Mouse (Mus musculus) erythroblast, adult 5-6 weeks (primary cell): ENCODE measurements around the gene Slc46a2. TPM values are rescaled to one million over a fixed set of nuclear protein-coding genes. Genes with fewer than 3 reads are reported as not detected.

Source experiments
- ATAC-seq: replicated peaks from 2 replicates; pipeline ENCODE4 v1.8.0; 2016; ENCODE audit warnings: moderate number of reproducible peaks, mild to moderate bottlenecking, moderate TSS enrichment, inconsistent platforms; ENCODE audit not compliant: poor library complexity, low FRiP score, severe bottlenecking
- total RNA-seq, 2 experiments: library from RNA; stranded (forward) in 1 of 2; stranded (reverse) in 1 of 2; fragments of 150-400 nt in 1 of 2; fragments of 200-764, 138-1000 nt in 1 of 2; gene quantifications; 2 replicates each; pipeline versions ENCODE4 v1.2.3 to v1.2.4; 2015 to 2017; ENCODE audit warnings: low replicate concordance in 2 of 2

The Slc46a2 gene
- total RNA-seq, 2 experiments from 2014 or later: not detected

GRCm38 (mm10) chr4:59861871-59862270 lies 53.0 kb downstream of the Slc46a2 start:
- no peak for ATAC-seq

DNA sequence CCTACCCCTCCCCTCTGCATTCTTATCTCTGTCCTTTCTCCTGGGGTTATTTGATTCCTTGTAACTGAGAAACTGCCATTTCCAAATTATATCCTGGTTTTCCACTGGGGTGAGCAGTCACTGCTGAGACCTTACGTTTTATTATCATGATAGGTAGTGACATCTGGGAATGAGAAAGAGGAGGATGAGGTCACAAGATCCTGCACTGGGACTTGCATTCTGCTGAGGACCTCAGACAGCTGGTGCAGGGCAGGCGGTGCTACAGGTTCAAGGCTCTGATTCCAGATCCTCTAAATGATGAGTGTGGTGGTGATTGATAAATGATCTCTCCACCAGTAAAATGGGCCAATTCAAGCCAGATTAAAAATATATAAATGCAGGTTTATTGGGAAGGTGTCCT lies 54.4 kb downstream of the Slc46a2 start:
- ATAC-seq: no peak

- no peak for ATAC-seq
Observed at GRCm38 (mm10) chr4:59859693-59860425, 55.0 kb downstream of the Slc46a2 start.

Other genes starting within 250 kb of the Slc46a2 start
- gene Inip, start 113.5 kb downstream of the Slc46a2 start, total RNA-seq (2015; ENCODE audit: low replicate concordance): 4.2 and 11.1 TPM in 2 replicates
- gene Inip, start 113.5 kb downstream of the Slc46a2 start, total RNA-seq (2017; ENCODE audit: low replicate concordance): 7.0 and 14.1 TPM in 2 replicates
- gene Snx30, start 109.2 kb downstream of the Slc46a2 start, total RNA-seq (2015; ENCODE audit: low replicate concordance): 2.5 and 3.7 TPM in 2 replicates
- gene Snx30, start 109.2 kb downstream of the Slc46a2 start, total RNA-seq (2017; ENCODE audit: low replicate concordance): 2.1 and 2.5 TPM in 2 replicates
- not detected in 2 replicates for gene Mup4, start 45.7 kb upstream of the Slc46a2 start, total RNA-seq (2015; ENCODE audit: low replicate concordance)
- gene Mup4, start 45.7 kb upstream of the Slc46a2 start, total RNA-seq (2017; ENCODE audit: low replicate concordance): not detected in 2 replicates
- not detected in 2 replicates for gene Mup6, start 49.2 kb upstream of the Slc46a2 start, total RNA-seq (2015; ENCODE audit: low replicate concordance)
- gene Mup6, start 49.2 kb upstream of the Slc46a2 start, total RNA-seq (2017; ENCODE audit: low replicate concordance): not detected in 2 replicates
- not detected in 2 replicates for gene Mup7, start 155.4 kb upstream of the Slc46a2 start, total RNA-seq (2015; ENCODE audit: low replicate concordance)
- gene Mup7, start 155.4 kb upstream of the Slc46a2 start, total RNA-seq (2017; ENCODE audit: low replicate concordance): 0.34 TPM in 1 of 2 replicates, not detected in the other
- not detected in 2 replicates for gene Mup2, start 239.2 kb upstream of the Slc46a2 start, total RNA-seq (2015; ENCODE audit: low replicate concordance)
- gene Mup2, start 239.2 kb upstream of the Slc46a2 start, total RNA-seq (2017; ENCODE audit: low replicate concordance): not detected in 2 replicates